Mouse (Mus musculus) stomach, adult 2 months (tissue): Measurements from ENCODE around the gene Fbxo11. TPM values are rescaled to one million over a fixed set of nuclear protein-coding genes. Genes with fewer than 3 reads are reported as not detected.

Experiments used
- polyA plus RNA-seq: library from polyadenylated mRNA; depleted of rRNA; stranded (reverse); fragments of >200 nt; gene quantifications from 2 replicates; pipeline ENCODE4 v1.2.3, GENCODE M21; 2012; rRNA removed

Fbxo11 gene
- 2.2 and 3.2 TPM in 2 replicates for polyA plus RNA-seq

GRCm38 (mm10) chr17:88065031-88065800 is at the start of gene Fbxo11:
TSS of gene Fbxo11 (minus strand) at chr17:88065291.

GRCm38 (mm10) chr17:87974629-87975228 is 90.4 kb downstream of the Fbxo11 start, which contains the start of gene Msh6:
TSS of gene Msh6 (plus strand) at chr17:87975062.

Other genes starting within 250 kb of the Fbxo11 start
- gene Rpl36-ps4, start 144.3 kb downstream of the Fbxo11 start, polyA plus RNA-seq: not detected in 2 replicates
- gene Msh6, start 90.2 kb downstream of the Fbxo11 start, polyA plus RNA-seq: 0.56 and 0.98 TPM in 2 replicates